Mouse (Mus musculus): ENCODE measurements around the gene Taf5.

Taf5 gene

GRCm38 (mm10) chr19:47065860-47066259, 1.7 kb upstream of the Taf5 start:
- DNase-seq (ENCODE audit: low spot score in 2 of 2), result no peak

DNA sequence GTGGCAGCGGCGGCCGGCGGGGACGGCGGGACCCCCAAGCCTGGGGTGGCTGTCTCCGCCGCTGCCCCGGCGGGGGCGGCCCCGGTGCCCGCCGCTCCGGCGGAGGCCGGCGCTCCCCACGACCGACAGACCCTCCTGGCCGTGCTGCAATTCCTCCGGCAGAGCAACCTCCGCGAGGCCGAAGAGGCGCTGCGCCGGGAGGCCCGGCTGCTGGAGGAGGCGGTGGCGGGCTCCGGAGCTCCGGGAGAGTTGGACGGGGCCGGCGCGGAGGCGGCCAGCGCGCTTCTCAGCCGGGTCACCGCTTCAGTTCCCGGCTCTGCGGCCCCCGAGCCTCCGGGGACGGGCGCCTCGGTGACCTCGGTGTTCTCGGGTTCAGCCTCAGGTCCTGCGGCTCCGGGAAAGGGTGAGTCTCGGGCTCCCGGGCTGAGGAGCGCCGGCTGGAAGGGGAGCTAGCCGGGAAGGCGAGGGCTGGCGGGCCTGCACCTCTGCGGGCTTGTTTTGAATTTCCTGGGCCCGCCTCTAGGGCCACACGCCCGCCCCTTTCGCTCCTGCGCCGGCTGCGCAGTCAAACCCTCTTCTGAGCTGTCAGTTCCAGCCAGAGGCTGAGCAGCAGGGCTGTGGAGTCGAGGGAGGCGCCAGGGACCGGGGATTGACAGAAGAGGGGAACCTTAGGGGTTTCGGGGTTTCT, 522 bp downstream of the Taf5 start:
- DNase-seq (ENCODE audit: low spot score in 2 of 2), result peak; percentile 57 to 75

DNA sequence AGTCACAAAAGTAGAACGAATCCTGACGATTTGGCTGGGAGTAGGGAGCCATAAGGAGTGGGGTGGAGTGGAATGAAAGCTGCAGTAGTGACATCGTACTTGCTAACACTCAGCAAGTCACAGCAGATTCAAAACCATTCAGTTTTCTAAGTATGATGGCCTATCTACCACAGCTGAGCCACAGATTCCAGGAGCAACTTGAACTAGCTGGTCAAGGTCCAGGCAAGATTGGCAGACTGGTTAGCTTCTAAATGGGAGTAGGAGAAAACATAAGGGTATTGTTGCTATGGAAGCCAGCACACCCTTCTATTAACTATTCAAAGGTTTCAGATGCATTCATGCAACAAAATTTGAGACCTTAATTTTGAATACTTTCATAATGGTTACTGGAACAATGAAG, 20.7 kb downstream of the Taf5 start:
- DNase-seq (ENCODE audit: low spot score in 2 of 2), result no peak

DNA sequence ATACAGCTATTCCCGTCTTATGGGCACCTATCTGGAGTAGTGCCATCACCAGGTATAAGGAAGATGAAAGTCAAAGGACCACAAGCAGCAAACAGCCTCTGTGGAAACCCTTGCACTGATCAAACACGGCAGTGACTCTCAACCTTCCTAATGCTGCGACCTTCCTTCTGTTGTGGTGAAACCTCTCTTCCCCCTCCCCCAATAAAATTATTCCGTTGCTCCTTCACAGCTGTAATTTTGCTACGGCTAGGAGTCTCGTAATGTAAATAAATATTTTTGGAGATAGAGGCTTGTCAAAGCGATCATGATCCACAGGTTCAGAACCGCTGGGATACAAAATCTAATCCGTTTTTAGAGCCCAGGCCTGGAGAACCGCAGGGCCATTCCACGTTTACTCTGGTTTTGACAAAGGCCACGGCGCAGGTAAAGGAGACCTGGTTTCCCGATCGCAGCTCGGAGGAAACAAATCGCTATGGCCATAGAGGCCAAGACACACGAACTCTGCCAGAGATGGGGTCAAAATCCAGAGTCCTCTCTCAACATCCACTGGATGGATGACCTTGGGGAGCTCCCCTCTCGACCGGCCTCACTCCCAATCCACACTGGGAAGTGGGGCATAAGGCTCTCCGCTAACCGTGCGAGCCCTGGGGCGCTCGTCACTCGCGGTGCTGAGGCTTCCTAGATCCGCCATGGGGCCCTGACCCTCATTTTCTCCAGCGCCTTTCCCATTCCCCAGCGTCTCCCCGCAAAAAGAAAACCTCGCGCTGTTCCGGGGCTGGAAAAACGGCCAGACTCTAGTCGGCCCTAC, 22.4 kb downstream of the Taf5 start:
- peak in 1 of 2 experiments; percentile 6 for DNase-seq (ENCODE audit: low spot score in 2 of 2)

- DNase-seq (ENCODE audit: low spot score in 2 of 2), result peak; percentile 91 to 94
These were observed 23.1 kb downstream of the Taf5 start, which contains the start of the genes Usmg5 and Pdcd11 for GRCm38 (mm10) chr19:47090550-47091156. Gene Usmg5, minus strand, starts transcription at chr19:47090647. Gene Pdcd11, plus strand, starts transcription at chr19:47090768.

DNA sequence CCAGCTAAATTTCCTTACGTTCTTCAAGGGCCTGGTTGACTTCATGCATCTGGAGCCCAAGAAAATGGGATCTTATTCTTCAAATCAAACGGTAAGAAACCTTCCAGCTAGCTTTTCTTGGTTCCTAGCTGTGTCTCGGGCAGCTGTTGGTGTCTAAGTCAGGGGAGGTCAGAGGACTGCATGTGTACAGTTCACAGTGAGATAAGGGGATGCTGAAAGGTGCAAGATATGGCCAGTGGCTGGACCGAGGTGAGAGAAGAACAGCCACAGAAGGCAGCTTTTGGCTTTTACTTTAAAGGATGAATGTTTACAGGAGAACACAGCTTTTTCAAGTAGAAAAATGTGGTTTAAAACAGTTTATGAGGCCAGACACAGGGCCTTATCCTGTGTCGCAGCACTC, 33.5 kb downstream of the Taf5 start:
- no peak for DNase-seq (ENCODE audit: low spot score in 2 of 2)

GRCm38 (mm10) chr19:47104641-47105271, 37.2 kb downstream of the Taf5 start:
- no peak for DNase-seq (ENCODE audit: low spot score in 2 of 2)

- DNase-seq (ENCODE audit: low spot score in 2 of 2), result no peak
These were observed 51.1 kb downstream of the Taf5 start for GRCm38 (mm10) chr19:47118634-47119033.

GRCm38 (mm10) chr19:47121054-47121453, 53.5 kb downstream of the Taf5 start:
- DNase-seq (ENCODE audit: low spot score in 2 of 2), result no peak

- no peak for DNase-seq (ENCODE audit: low spot score in 2 of 2)
These were observed 55.3 kb downstream of the Taf5 start for GRCm38 (mm10) chr19:47122802-47123201.

DNA sequence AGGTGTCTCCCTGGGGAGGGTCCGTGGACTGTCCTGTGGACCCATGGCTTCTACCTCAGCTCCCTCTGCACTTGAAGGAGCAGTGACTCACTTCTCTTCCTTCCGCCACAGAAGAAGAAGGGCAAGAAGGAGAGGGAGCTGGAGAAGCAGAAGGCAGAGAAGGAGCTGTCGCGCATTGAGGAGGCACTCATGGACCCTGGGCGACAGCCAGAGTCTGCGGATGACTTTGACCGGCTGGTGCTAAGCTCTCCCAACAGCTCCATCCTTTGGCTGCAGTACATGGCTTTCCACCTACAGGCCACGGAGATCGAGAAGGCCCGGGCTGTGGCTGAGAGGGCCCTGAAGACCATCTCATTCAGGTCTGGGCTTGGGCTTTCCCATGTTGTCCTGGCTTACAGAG, 60.6 kb downstream of the Taf5 start:
- DNase-seq (ENCODE audit: low spot score in 2 of 2), result no peak

- DNase-seq (ENCODE audit: low spot score in 2 of 2), result no peak
These were observed 61.3 kb downstream of the Taf5 start for GRCm38 (mm10) chr19:47128835-47129234.

DNA sequence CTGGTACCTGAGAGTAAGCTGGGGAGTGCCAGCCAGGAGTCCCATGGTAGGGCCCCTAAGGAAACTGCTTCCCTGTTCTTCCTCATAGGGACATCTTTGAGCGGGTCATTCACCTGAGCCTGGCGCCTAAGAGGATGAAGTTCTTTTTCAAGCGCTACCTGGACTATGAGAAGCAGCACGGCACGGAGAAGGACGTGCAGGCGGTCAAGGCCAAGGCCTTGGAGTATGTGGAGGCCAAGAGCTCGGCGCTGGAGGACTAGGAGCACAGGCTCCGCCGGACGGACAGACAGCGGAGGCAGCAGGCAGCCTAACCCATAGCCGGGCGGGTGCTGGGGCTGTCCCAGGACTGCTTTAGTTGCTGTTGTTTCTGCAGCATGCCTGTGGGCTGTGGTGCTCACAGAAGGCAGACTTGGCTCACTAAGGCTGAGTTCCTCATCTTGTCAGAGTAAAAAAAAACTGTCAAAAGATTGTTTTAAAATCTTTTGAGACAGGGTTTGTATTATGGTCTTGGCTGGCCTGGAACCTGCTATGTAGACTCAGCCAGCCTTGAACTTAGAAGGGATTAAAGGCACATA, 63.1 kb downstream of the Taf5 start:
- DNase-seq (ENCODE audit: low spot score in 2 of 2), result no peak

All from frontal cortex, postnatal 25 days (tissue).